Mouse (Mus musculus) cerebellum, adult 2 months (tissue): ENCODE measurements around the gene Gm9821.

Experiments used
- CTCF ChIP-seq: fragments of 200-500 bp; IDR thresholded peaks from 2 replicates; pipeline ENCODE4 v1.5.1; 2011; ENCODE audit warnings: low read depth, mild to moderate bottlenecking, control low read depth, low read length, moderate library complexity, borderline replicate concordance; ENCODE audit not compliant: insufficient read depth
- POLR2A ChIP-seq: fragments of 200-500 bp; IDR thresholded peaks from 2 replicates; pipeline ENCODE4 v1.6.1; 2011; ENCODE audit warnings: low read length, control low read depth, borderline replicate concordance; ENCODE audit not compliant: insufficient read depth

DNA sequence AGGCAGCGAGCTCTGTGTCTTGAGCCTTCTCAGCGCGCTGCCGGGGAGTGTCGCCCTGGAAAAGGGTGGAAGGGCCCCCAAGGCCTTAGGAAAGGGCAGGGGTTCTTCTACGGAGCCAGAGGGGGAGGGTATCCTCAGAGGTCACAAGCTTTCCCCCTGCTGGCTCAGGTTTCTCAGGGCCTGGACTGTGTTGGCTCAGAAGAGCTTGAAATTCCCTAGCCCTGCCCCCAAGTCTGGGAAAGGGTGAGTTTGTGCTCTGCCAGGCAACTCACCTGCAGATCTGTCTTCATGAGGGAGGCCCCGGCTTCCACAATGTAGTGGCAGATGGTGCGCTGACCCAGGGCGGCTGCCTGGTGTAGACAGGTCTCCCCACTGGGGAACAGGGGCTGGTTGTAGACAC, 12.0 kb upstream of the Gm9821 start:
- TF ChIP-seq POLR2A (no peak), CTCF (no peak)
